Mouse (Mus musculus) urinary bladder, postnatal 14 days (tissue): ENCODE data around the gene Lima1.

ENCODE experiments used
- DNase-seq: peaks from one replicate; pipeline ENCODE4 v3.0.0; 2021; ENCODE audit warnings: low spot score

Lima1 gene

DNA sequence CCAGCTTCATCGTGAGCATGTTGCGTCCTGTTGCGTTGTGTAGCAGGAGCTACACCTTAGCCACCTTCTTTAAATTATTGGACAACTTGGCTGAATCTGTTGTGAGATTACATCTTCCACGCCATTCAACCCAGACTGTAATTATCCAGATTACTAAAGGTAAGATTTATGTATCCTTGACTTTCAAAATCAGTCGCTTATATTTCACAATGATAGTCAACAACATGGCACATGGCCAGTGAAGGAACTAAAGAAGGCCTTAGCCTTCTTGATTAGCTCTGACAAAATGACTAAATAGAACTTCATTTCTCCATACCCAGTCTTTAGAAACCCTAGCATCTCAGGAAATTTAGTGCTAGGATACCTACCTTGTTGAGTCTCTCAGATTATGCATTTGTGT is 142.1 kb downstream of the Lima1 start:
- no peak for DNase-seq

DNA sequence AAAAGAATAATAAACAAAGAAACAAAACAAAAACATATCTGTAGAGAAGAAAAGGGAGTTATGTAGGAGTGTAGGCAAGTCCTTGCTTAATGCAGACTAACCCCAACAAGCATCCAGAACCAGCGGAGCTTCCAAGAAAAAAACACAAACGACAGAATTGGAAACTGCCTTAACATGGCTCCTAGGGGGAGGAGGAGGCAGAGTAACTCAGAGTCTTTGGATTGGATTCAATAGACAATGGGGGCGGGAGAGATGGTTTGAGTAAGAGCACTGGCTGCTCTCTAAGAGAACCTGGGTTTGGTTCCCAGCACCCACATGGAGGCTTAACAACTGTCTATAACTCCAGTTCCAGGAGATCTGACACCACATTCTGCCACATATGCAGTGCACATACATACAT is 143.6 kb downstream of the Lima1 start:
- DNase-seq: no peak

DNA sequence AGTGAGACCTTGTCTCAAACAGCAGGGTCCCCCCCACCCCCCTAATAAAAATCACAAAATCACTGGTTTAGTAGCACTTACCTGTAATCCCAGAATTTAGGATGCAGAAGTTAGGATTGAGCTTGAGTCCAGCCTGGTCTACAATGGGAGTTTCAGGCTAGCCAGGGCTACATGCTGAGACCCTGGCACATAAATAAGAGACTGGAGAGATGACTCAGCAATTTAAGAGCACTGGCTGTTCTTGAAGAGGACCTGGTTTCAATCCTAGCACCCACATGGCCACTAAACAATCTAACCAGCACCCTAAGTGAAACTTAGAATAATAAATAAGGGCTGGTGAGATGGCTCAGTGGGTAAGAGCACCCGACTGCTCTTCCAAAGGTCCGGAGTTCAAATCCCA is 144.1 kb downstream of the Lima1 start:
- DNase-seq: no peak

DNA sequence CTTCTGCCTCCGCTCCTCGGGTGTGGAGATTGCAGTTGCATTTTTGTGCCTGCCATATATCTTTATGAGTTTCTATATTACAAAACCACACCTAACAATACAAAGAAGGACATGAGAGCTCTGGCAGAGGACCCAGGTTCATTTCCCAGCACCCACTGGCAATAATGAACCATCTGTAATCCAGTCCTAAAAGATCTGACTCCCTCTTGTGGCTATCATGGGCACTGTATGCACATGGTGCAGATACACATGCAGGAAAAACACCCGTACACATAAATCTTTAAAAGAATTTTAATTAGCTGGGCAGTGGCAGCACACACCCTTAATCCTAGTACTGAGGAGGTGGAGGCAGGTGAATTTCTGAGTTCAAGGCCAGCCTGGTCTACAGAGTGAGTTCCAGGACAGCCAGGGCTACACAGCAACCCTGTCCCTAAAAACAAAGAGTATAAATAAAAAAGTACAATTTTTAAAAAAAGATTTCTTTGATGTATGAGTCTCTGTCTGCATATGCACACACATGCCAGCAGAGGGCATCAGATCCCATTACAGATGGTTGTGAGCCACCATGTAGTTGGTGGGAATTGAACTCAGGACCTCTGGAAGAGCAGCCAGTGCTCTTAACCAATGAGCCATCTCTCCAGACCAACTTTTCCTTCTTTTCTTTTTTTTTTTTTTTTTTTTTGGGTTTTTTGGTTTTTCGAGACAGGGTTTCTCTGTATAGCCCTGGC is 146.0 kb downstream of the Lima1 start:
- no peak for DNase-seq
